Mouse (Mus musculus) intestine, embryonic 14.5 days (tissue): Measurements from ENCODE around the gene Vmn2r72. TPM values are rescaled to one million over a fixed set of nuclear protein-coding genes. Genes with fewer than 3 reads are reported as not detected.

ENCODE experiments used
- ATAC-seq: fragments of 200-750 bp; cut with Nextera tagmentation; replicated peaks from 2 replicates; pipeline ENCODE4 v1.8.0; 2017; ENCODE audit warnings: low read depth, moderate number of reproducible peaks, moderate TSS enrichment, moderate library complexity; ENCODE audit not compliant: low FRiP score, low TSS enrichment
- DNase-seq: peaks from one replicate; pipeline ENCODE4 v3.0.0-alpha.2; 2018; ENCODE audit warnings: low spot score
- H3K27ac ChIP-seq: fragments of 300-500 bp; sonication (generic); 2 replicates; pipeline ENCODE4 v1.5.1; 2014; ENCODE audit warnings: low read depth, mild to moderate bottlenecking, control low read depth
- H3K27me3 ChIP-seq: fragments of 300-500 bp; sonication (generic); replicated peaks from 2 replicates; pipeline ENCODE4 v1.6.1; 2014; ENCODE audit warnings: low read length, control low read depth; ENCODE audit not compliant: control insufficient read depth, insufficient read depth
- H3K36me3 ChIP-seq: fragments of 300-500 bp; sonication (generic); 2 replicates; pipeline ENCODE4 v1.6.1; 2014; ENCODE audit warnings: low read length, control low read depth; ENCODE audit not compliant: control insufficient read depth, insufficient read depth
- H3K4me1 ChIP-seq: fragments of 300-500 bp; sonication (generic); replicated peaks from 2 replicates; pipeline ENCODE4 v1.6.1; 2014; ENCODE audit warnings: low read length, control low read depth, mixed read lengths; ENCODE audit not compliant: control insufficient read depth, insufficient read depth
- H3K4me2 ChIP-seq: fragments of 300-500 bp; sonication (generic); 2 replicates; pipeline ENCODE4 v1.6.1; 2014; ENCODE audit warnings: low read length
- H3K4me3 ChIP-seq: fragments of 300-500 bp; sonication (generic); 2 replicates; pipeline ENCODE4 v1.5.1; 2014; ENCODE audit warnings: low read depth, low read length, control low read depth, mixed read lengths
- H3K9ac ChIP-seq: fragments of 300-500 bp; sonication (generic); 2 replicates; pipeline ENCODE4 v1.6.1; 2014; ENCODE audit warnings: mild to moderate bottlenecking, low read length
- H3K9me3 ChIP-seq: fragments of 300-500 bp; sonication (generic); 2 replicates; pipeline ENCODE4 v1.6.1; 2016; ENCODE audit warnings: low read length, control low read depth; ENCODE audit not compliant: control insufficient read depth
- WGBS: fragments of 180-500 bp; shearing (Covaris S2); extraction: QIAGEN DNeasy Blood & Tissue Kit; methylation state at CpG from one replicate; pipeline ENCODE4 v1.1.7; 2014; 5-methylcytosine and 5-hydroxymethylcytosine counted together
- polyA plus RNA-seq: library from polyadenylated mRNA; unstranded; fragments of >200 nt; fragmentation: Nextera tagmentation; extraction: Ambion mirVana; gene quantifications from 2 replicates; pipeline ENCODE4 v1.2.1, GENCODE M21; 2014

Vmn2r72 gene
- not detected in 2 replicates for polyA plus RNA-seq

DNA sequence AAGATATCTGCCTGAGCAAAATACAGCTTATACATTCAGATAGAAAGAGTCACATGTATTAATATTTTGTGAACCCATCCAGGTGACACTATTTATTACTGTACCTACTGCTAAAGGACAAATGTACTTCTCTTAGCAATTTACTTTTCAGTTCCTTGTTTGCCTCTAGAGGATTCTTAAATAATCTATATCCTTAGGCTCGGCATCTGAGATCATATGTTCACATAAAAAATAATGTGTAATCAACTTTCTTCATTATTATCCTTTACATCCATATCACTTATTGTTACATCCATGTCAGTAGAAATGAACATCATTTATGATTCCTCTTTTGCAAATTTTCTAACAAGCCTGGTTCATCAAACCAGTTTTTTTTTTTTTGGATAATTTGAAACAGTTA is at the start of gene Vmn2r72:
Gene Vmn2r72 (minus strand): TSS at position 101 of the 400 bp plus-strand sequence.
- Histone ChIP-seq H3K4me3 (no peak within 1 kb of the TSS), H3K4me1 (no peaks in the 10 kb centered on the region), H3K9me3 (no peaks in the 10 kb centered on the region), H3K27me3 (no peaks in the 10 kb centered on the region), H3K27ac (no peak within 1 kb of the TSS), H3K9ac (no peak within 1 kb of the TSS), H3K36me3 (no peaks in the 10 kb centered on the region), H3K4me2 (no peak within 1 kb of the TSS)
- 80% methylated on average over 1 of the region's 1 CpGs for WGBS
- DNase-seq (no peak), ATAC-seq (no peak)

Other genes with a start within 250 kb of the Vmn2r72 start
- not detected in 2 replicates for gene Vmn2r71, start 192.0 kb downstream of the Vmn2r72 start, polyA plus RNA-seq
- not detected in 2 replicates for gene Vmn2r70, start 185.9 kb downstream of the Vmn2r72 start, polyA plus RNA-seq
- not detected in 2 replicates for gene Vmn2r73, start 121.2 kb upstream of the Vmn2r72 start, polyA plus RNA-seq
- not detected in 2 replicates for gene Vmn2r74, start 206.5 kb upstream of the Vmn2r72 start, polyA plus RNA-seq